Mouse (Mus musculus): Measurements from ENCODE around the gene Klhl22.

DNA sequence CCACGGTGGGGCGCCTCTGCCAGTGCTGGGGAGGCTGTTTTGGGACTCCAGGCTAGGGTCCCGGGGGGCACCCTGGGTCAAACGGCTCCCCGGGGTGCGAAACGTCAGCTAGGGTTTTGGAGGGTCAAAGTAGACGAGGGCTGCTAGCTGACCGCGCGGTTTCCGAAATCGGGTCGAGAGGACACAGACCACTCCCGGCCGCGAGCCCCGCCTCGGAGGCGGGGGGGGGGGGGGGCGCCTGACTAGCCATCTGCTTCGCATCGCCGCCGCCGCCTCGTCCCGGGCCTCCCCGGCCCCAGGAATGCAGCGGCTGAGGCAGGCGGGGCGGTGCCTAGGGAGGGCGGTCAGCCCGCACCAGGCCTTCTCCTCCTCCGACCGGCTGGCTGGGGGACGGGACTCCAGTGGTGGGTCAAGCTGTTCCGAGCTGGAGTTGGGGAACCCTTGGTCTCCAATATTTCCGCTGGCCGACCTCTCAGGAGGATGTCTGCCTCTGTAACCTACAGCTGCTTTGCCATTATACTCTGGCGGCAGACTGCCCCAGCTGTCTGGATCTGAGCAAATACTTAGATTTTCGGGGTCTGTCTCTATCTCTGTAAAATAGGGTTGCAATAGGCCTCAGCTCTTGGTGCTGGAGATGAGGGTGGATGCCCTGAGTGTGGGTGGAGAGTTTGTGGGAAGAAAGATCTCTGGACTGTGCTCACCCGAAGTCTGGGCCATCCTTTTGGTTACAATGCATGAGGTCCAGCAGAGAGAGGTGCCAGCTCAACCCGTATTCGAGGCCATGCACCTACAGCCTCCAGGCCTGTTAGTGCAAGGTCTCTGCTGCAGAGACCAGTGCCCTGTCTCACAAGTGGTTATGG lies 39.1 kb downstream of the Klhl22 start:
- TF ChIP-seq CTCF (IDR thresholded peaks at IDR 0.05; ENCODE audit: low read depth, low read length) (no peak), POLR2A (IDR thresholded peaks at IDR 0.05; ENCODE audit: borderline replicate concordance, low read depth, low read length) (no peak)

Measured in bone marrow macrophage, adult 2 months (primary cell).